Comparison of ENCODE assay signal across 9 mouse cellular contexts in the genomic region with DNA sequence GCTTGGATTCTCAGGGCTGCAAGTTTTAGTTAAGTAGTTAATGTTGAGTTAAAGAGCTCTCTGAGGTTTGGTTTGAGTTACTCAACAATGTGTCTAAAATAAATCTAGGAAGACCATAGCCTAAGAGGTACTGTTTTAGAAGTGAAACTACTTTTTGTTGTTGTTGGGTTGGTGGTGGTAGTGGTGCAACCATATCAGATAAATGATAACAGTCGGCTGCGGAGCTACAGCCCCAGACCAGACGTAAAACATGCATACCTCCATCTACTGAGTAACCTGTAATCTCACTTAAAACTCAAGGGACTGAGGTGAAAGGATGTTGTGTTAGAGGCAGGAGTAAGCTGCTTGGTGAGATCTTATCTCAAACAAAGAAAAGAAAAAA. TPM values are rescaled to one million over a fixed set of nuclear protein-coding genes. Genes with fewer than 3 reads are reported as not detected.
DNase-seq lines count a peak whose midpoint lies in the region; ATAC-seq and TF ChIP-seq lines count a peak whose summit lies in the region.
"Had no signal": no experiment of that assay in that cellular context is flagged by ENCODE, and none has a peak within 500 bp of the region (broad histone marks: within the 10 kb centered on the region; RNA-seq: fewer than 3 reads in every experiment).

No protein-coding gene starts in this region.

- TF ChIP-seq POLR2A in lung, adult 2 months (IDR thresholded peaks at IDR 0.05; ENCODE audit: borderline replicate concordance, extremely low read depth, low read depth, low read length) = no peak

- H3K9me3 ChIP-seq in forebrain, embryonic 13.5 days (replicated peaks) = no peaks in the 10 kb centered on the region; the same call in 1 of the 2 replicates
- no peaks in the 10 kb centered on the region for H3K9me3 ChIP-seq in forebrain, embryonic 16.5 days (ENCODE audit: control insufficient read depth, low read length)
- no peaks in the 10 kb centered on the region for H3K9me3 ChIP-seq in hindbrain, embryonic 16.5 days (ENCODE audit: control insufficient read depth, low read length)
- no peaks in the 10 kb centered on the region for H3K9me3 ChIP-seq in midbrain, postnatal 0 days (ENCODE audit: low read length)

- no peak overlapping the region for H3K9ac ChIP-seq in forebrain, embryonic 13.5 days
- H3K9ac ChIP-seq in forebrain, embryonic 16.5 days (replicated peaks; ENCODE audit: low read depth, low read length) = no peak overlapping the region
- no peak overlapping the region for H3K9ac ChIP-seq in hindbrain, embryonic 16.5 days (ENCODE audit: low read depth, low read length)
- H3K9ac ChIP-seq in midbrain, postnatal 0 days (replicated peaks; ENCODE audit: low read length, poor library complexity, severe bottlenecking) = no peak overlapping the region

- H3K27me3 ChIP-seq in forebrain, embryonic 13.5 days = no peaks in the 10 kb centered on the region
- H3K27me3 ChIP-seq in forebrain, embryonic 16.5 days (replicated peaks; ENCODE audit: control insufficient read depth, insufficient read depth, low read length) = no peaks in the 10 kb centered on the region
- no peaks in the 10 kb centered on the region for H3K27me3 ChIP-seq in hindbrain, embryonic 16.5 days (replicated peaks; ENCODE audit: control insufficient read depth, insufficient read depth, low read length)
- no peaks in the 10 kb centered on the region for H3K27me3 ChIP-seq in midbrain, postnatal 0 days (ENCODE audit: insufficient read depth, low read length)

- peak overlapping the region; percentile 73; the same call in 1 of the 2 replicates for H3K4me2 ChIP-seq in forebrain, embryonic 13.5 days
- no peak overlapping the region for H3K4me2 ChIP-seq in forebrain, embryonic 16.5 days (ENCODE audit: low read length)
- H3K4me2 ChIP-seq in hindbrain, embryonic 16.5 days (ENCODE audit: low read length) = peak overlapping the region; percentile 63
- H3K4me2 ChIP-seq in midbrain, postnatal 0 days (ENCODE audit: low read depth, low read length, poor library complexity, severe bottlenecking) = peak overlapping the region; percentile 65; the same call in 1 of the 2 replicates

- H3K36me3 ChIP-seq in forebrain, embryonic 13.5 days (ENCODE audit: poor library complexity, severe bottlenecking) = peaks cover 3% of the 10 kb centered on the region; the same call in 1 of the 2 replicates
- no peaks in the 10 kb centered on the region for H3K36me3 ChIP-seq in forebrain, embryonic 16.5 days (ENCODE audit: control insufficient read depth, insufficient read depth)
- H3K36me3 ChIP-seq in hindbrain, embryonic 16.5 days (ENCODE audit: control insufficient read depth, insufficient read depth, low read length) = no peaks in the 10 kb centered on the region
- H3K36me3 ChIP-seq in midbrain, postnatal 0 days (ENCODE audit: insufficient read depth, low read length) = no peaks in the 10 kb centered on the region

- H3K4me3 ChIP-seq in forebrain, embryonic 13.5 days = peak overlapping the region; percentile 82; the same call in 1 of the 2 replicates
- H3K4me3 ChIP-seq in forebrain, embryonic 16.5 days (replicated peaks; ENCODE audit: low read length) = no peak overlapping the region
- H3K4me3 ChIP-seq in lung, adult 2 months (replicated peaks; ENCODE audit: extremely low read depth, low read depth, low read length) = peak overlapping the region; percentile 21
- no peak overlapping the region for H3K4me3 ChIP-seq in hindbrain, embryonic 16.5 days (ENCODE audit: low read length)
- no peak overlapping the region for H3K4me3 ChIP-seq in midbrain, postnatal 0 days (ENCODE audit: low read depth, low read length)

- ATAC-seq in forebrain, embryonic 13.5 days = no peak
- ATAC-seq in forebrain, embryonic 16.5 days = no peak
- no peak for ATAC-seq in hindbrain, embryonic 16.5 days
- no peak for ATAC-seq in midbrain, postnatal 0 days (ENCODE audit: low FRiP score)

- 96% methylated on average over 3 of the region's 3 CpGs for WGBS in forebrain, embryonic 13.5 days
- 93% methylated on average over 3 of the region's 3 CpGs for WGBS in forebrain, embryonic 16.5 days
- WGBS in lung, adult 2 months = 16% methylated on average over 3 of the region's 3 CpGs
- 92% methylated on average over 3 of the region's 3 CpGs for WGBS in hindbrain, embryonic 16.5 days
- WGBS in midbrain, postnatal 0 days = 88% methylated on average over 3 of the region's 3 CpGs

- H3K4me1 ChIP-seq in forebrain, embryonic 13.5 days = peaks cover 25% of the 10 kb centered on the region
- H3K4me1 ChIP-seq in forebrain, embryonic 16.5 days (replicated peaks; ENCODE audit: control insufficient read depth, insufficient read depth, low read length) = peaks cover 17% of the 10 kb centered on the region
- peaks cover 20% of the 10 kb centered on the region for H3K4me1 ChIP-seq in lung, adult 2 months (ENCODE audit: control insufficient read depth, insufficient read depth, low read length)
- H3K4me1 ChIP-seq in hindbrain, embryonic 16.5 days (ENCODE audit: control insufficient read depth, insufficient read depth, low read depth, low read length) = peaks cover 10% of the 10 kb centered on the region
- peaks cover 3% of the 10 kb centered on the region; the same call in 1 of the 2 replicates for H3K4me1 ChIP-seq in midbrain, postnatal 0 days (ENCODE audit: insufficient read depth, low read length)

- no peak for TF ChIP-seq CTCF in lung, adult 2 months (IDR thresholded peaks at IDR 0.05; ENCODE audit: insufficient read depth, low read length)
- no peak for TF ChIP-seq CTCF in midbrain, postnatal 0 days (IDR thresholded peaks at IDR 0.05)

- H3K27ac ChIP-seq in forebrain, embryonic 13.5 days = no peak overlapping the region
- H3K27ac ChIP-seq in forebrain, embryonic 16.5 days (ENCODE audit: low read length) = no peak overlapping the region
- H3K27ac ChIP-seq in hindbrain, embryonic 16.5 days (ENCODE audit: low read depth, low read length) = no peak overlapping the region
- no peak overlapping the region for H3K27ac ChIP-seq in midbrain, postnatal 0 days (ENCODE audit: low read depth, low read length)

- no peak for DNase-seq in lung, adult 2 months
- no peak for DNase-seq in lung, postnatal 10 days
- no peak for DNase-seq in midbrain, postnatal 0 days (ENCODE audit: low spot score)
- no peak for DNase-seq in left cerebral cortex, adult 8-10 months (ENCODE audit: low spot score in 2 of 2)
- DNase-seq in cerebellum, adult 18-20 months = no peak
- DNase-seq: adrenal gland, adult 2 months had no signal

RNA-seq across cellular contexts. Expression of a gene that starts 1.7 kb away (rescaled TPM):
- polyA plus RNA-seq in forebrain, embryonic 13.5 days (2015; fragmentation: Nextera tagmentation; extraction: Ambion mirVana) = 29.8 and 32.5 TPM in 2 replicates
- 44.2 and 50.3 TPM in 2 replicates for polyA plus RNA-seq in forebrain, embryonic 16.5 days (2015; fragmentation: Nextera tagmentation; extraction: Ambion mirVana)
- 91.2 and 96.3 TPM in 2 replicates for polyA plus RNA-seq in lung, adult 2 months (2012; rRNA removed)
- 40.6 and 41.7 TPM in 2 replicates for polyA plus RNA-seq in hindbrain, embryonic 16.5 days (2015; fragmentation: Nextera tagmentation; extraction: Ambion mirVana)
- total RNA-seq in midbrain, postnatal 0 days (2014; rRNA removed) = 32.2 and 33.5 TPM in 2 replicates
- polyA plus RNA-seq in midbrain, postnatal 0 days (2015; fragmentation: Nextera tagmentation; extraction: Ambion mirVana) = 40.1 and 47.5 TPM in 2 replicates
- total RNA-seq in left cerebral cortex, adult 8-10 months (2022) = 10 to 100 TPM; 20.8 to 40.4 (median 27.7) TPM

RNA-seq across cellular contexts. Expression of a gene that starts 17.3 kb away (rescaled TPM):
- not detected in 2 replicates for polyA plus RNA-seq in forebrain, embryonic 13.5 days (2015; fragmentation: Nextera tagmentation; extraction: Ambion mirVana)
- polyA plus RNA-seq in forebrain, embryonic 16.5 days (2015; fragmentation: Nextera tagmentation; extraction: Ambion mirVana) = not detected in 2 replicates
- not detected in 2 replicates for polyA plus RNA-seq in lung, adult 2 months (2012; rRNA removed)
- polyA plus RNA-seq in hindbrain, embryonic 16.5 days (2015; fragmentation: Nextera tagmentation; extraction: Ambion mirVana) = not detected in 2 replicates
- total RNA-seq in midbrain, postnatal 0 days (2014; rRNA removed) = not detected in 2 replicates
- not detected in 2 replicates for polyA plus RNA-seq in midbrain, postnatal 0 days (2015; fragmentation: Nextera tagmentation; extraction: Ambion mirVana)
- not detected for total RNA-seq in left cerebral cortex, adult 8-10 months (2022)
- polyA plus RNA-seq: adrenal gland, adult 2 months had no signal

RNA-seq across cellular contexts. Expression of a gene that starts 31.7 kb away (rescaled TPM):
- polyA plus RNA-seq in forebrain, embryonic 13.5 days (2015; fragmentation: Nextera tagmentation; extraction: Ambion mirVana) = 5.9 TPM in 2 replicates
- polyA plus RNA-seq in forebrain, embryonic 16.5 days (2015; fragmentation: Nextera tagmentation; extraction: Ambion mirVana) = 8.9 and 10.7 TPM in 2 replicates
- polyA plus RNA-seq in lung, adult 2 months (2012; rRNA removed) = 46.5 and 53.1 TPM in 2 replicates
- 14.8 and 16.7 TPM in 2 replicates for polyA plus RNA-seq in hindbrain, embryonic 16.5 days (2015; fragmentation: Nextera tagmentation; extraction: Ambion mirVana)
- total RNA-seq in midbrain, postnatal 0 days (2014; rRNA removed) = 5.5 and 7.5 TPM in 2 replicates
- polyA plus RNA-seq in midbrain, postnatal 0 days (2015; fragmentation: Nextera tagmentation; extraction: Ambion mirVana) = 10.5 and 12.8 TPM in 2 replicates
- 10 to 100 TPM; 10.9 to 14.4 (median 11.8) TPM for total RNA-seq in left cerebral cortex, adult 8-10 months (2022)

Comparison
In these comparisons a context has a peak if more than half of its experiments do, and no peak if none do; other contexts are left out.
1. H3K4me3 ChIP-seq: peak in forebrain, embryonic 13.5 days (single experiment) and lung, adult 2 months (single experiment); none in forebrain, embryonic 16.5 days (single experiment), hindbrain, embryonic 16.5 days (single experiment) and midbrain, postnatal 0 days (single experiment).